ENCODE assay signal across 13 mouse cellular contexts in genomic region chr1:185842481-185842880, GRCm38 (mm10).
A peak's percentile ranks its signal among the peaks of the same experiment; 100 is the strongest.
DNase-seq lines count a peak whose midpoint lies in the region.
"Had no signal": no experiment of that assay in that cellular context is flagged by ENCODE, and none has a peak within 500 bp of the region (broad histone marks: within the 10 kb centered on the region; RNA-seq: fewer than 3 reads in every experiment).

No protein-coding gene starts in this region.

- DNase-seq in adrenal gland, postnatal 36 days = peak; percentile 24 to 46
- DNase-seq in adrenal gland, adult 18-20 months (ENCODE audit: low spot score in 2 of 2) = no peak
- DNase-seq in left cerebral cortex, adult 11 months (ENCODE audit: low spot score) = peak; percentile 7
- DNase-seq in left cerebral cortex, adult 8-10 months (ENCODE audit: low spot score in 2 of 2) = no peak
- DNase-seq in frontal cortex, postnatal 36 days (ENCODE audit: low spot score in 2 of 2) = peak; percentile 18 to 53
- DNase-seq in right cerebral cortex, postnatal 10 days (ENCODE audit: low spot score in 2 of 2) = peak; percentile 38 to 39
- no peak for DNase-seq in cerebellum, postnatal 25 days
- no peak for DNase-seq in ovary, adult 18-20 months (ENCODE audit: low spot score)
- DNase-seq: cerebellum, adult 9-11 months; kidney, adult 9 months; kidney, postnatal 25 days; liver, postnatal 0 days; lung, postnatal 10 days had no signal

Comparison
In these comparisons a context has a peak if more than half of its experiments do, and no peak if none do; other contexts are left out.
1. DNase-seq: peak in adrenal gland, postnatal 36 days (2 of 2), left cerebral cortex, adult 11 months (single experiment), frontal cortex, postnatal 36 days (2 of 2) and right cerebral cortex, postnatal 10 days (2 of 2); none in adrenal gland, adult 18-20 months (0 of 2), left cerebral cortex, adult 8-10 months (0 of 2), cerebellum, postnatal 25 days (0 of 2) and ovary, adult 18-20 months (single experiment).